Mouse (Mus musculus): ENCODE data around the gene Zfand2a.

DNA sequence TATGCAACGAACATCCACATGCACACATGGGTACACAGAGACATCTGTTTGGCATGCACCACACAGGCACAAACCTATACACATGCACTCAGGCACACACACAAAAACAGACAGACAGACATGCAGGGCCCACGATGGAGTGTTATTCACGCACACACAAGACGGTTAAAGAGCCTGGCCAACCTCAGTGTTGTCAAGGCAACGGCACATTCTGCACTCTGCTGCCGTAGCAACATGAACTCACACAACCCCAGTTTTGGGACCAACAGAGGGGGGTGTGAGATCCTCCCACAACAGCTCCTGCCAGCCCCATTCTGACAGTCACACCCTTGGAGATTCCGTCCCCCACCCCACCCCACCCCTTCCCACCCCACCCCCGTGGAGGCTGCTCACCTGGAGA lies 49.4 kb downstream of the Zfand2a start:
- TF ChIP-seq CTCF (IDR thresholded peaks at IDR 0.05; ENCODE audit: borderline replicate concordance, extremely low read depth, insufficient read depth, insufficient read length) (no peak), POLR2A (IDR thresholded peaks at IDR 0.05; ENCODE audit: borderline replicate concordance, extremely low read depth, insufficient read depth, insufficient read length, poor library complexity, severe bottlenecking) (no peak)
